Mouse (Mus musculus) hematopoietic stem cell, adult 5-6 weeks (primary cell): ENCODE measurements around the gene Slirp. TPM values are rescaled to one million over a fixed set of nuclear protein-coding genes. Genes with fewer than 3 reads are reported as not detected.
"Not testable (repeated sequence)": the region's sequence is repeated elsewhere in the genome, so short reads cannot be mapped to it uniquely, and the experiment has no call there.

Experiments
- ATAC-seq, 2 experiments: fragments of 125-278 bp in 1 of 2; replicated peaks in 1 of 2; 2 replicates each; pipeline ENCODE4 v1.8.0; 2016 to 2017; ENCODE audit warnings: inconsistent platforms in 2 of 2, mild to moderate bottlenecking in 2 of 2, moderate number of reproducible peaks in 2 of 2, low read depth in 1 of 2, moderate TSS enrichment in 1 of 2; ENCODE audit not compliant: low FRiP score in 2 of 2, poor library complexity in 2 of 2, severe bottlenecking in 2 of 2, insufficient read depth in 1 of 2, low TSS enrichment in 1 of 2
- total RNA-seq: library from RNA; stranded (forward); fragments of 172-1452, 232-1000 nt; gene quantifications from 2 replicates; pipeline ENCODE4 v1.2.3, GENCODE M21; 2017

Slirp gene
- total RNA-seq, 1 experiment from 2014 or later = 16.2 TPM

GRCm38 (mm10) chr12:87494421-87494820, 50.7 kb downstream of the Slirp start, which contains the start of gene Gm5788:
Gm5788 (plus strand) TSS chr12:87494721.
- not testable (repeated sequence) for ATAC-seq

Other genes with a start within 250 kb of the Slirp start
- 0.50 and 3.6 TPM in 2 replicates for gene Samd15, start 244.2 kb upstream of the Slirp start, total RNA-seq
- 11.7 and 12.4 TPM in 2 replicates for gene Tmed8, start 243.4 kb upstream of the Slirp start, total RNA-seq
- 3.5 TPM in 1 of 2 replicates, not detected in the other for gene Noxred1, start 205.2 kb upstream of the Slirp start, total RNA-seq
- gene Vipas39, start 177.6 kb upstream of the Slirp start, total RNA-seq = 28.5 and 35.4 TPM in 2 replicates
- gene Ahsa1, start 177.4 kb upstream of the Slirp start, total RNA-seq = 201 and 244 TPM in 2 replicates
- 1.2 TPM in 1 of 2 replicates, not detected in the other for gene Ism2, start 144.2 kb upstream of the Slirp start, total RNA-seq
- gene Sptlc2, start 55.5 kb upstream of the Slirp start, total RNA-seq = 76.4 and 77.0 TPM in 2 replicates
- gene Alkbh1, start 121 bp downstream of the Slirp start, total RNA-seq = 49.1 and 60.5 TPM in 2 replicates
- gene Snw1, start 28.4 kb downstream of the Slirp start, total RNA-seq = 212 and 226 TPM in 2 replicates
- gene Gm5788, start 50.8 kb downstream of the Slirp start, total RNA-seq = not detected in 2 replicates
- not detected in 2 replicates for gene Gm8300, start 70.4 kb downstream of the Slirp start, total RNA-seq
- not detected in 2 replicates for gene Oog1, start 158.8 kb downstream of the Slirp start, total RNA-seq
- gene Gm4027, start 175.0 kb downstream of the Slirp start, total RNA-seq = not detected in 2 replicates
- not detected in 2 replicates for gene Gm16381, start 200.7 kb downstream of the Slirp start, total RNA-seq